Mouse (Mus musculus) embryonic facial prominence, embryonic 14.5 days (tissue): ENCODE measurements around the gene Tshz2. TPM values are rescaled to one million over a fixed set of nuclear protein-coding genes. Genes with fewer than 3 reads are reported as not detected.
A peak's percentile ranks its signal among the peaks of the same experiment; 100 is the strongest.

Experiments used
- ATAC-seq: fragments of 200-750 bp; cut with Nextera tagmentation; 2 replicates; pipeline ENCODE4 v1.8.0; 2017; ENCODE audit warnings: low read depth, moderate number of reproducible peaks, moderate TSS enrichment
- DNase-seq: peaks from one replicate; pipeline ENCODE4 v3.0.0-alpha.2; 2015; ENCODE audit warnings: low spot score
- H3K27ac ChIP-seq: fragments of 300-500 bp; sonication (generic); replicated peaks from 2 replicates; pipeline ENCODE4 v1.5.1; 2014; ENCODE audit warnings: low read depth, mild to moderate bottlenecking, low read length, moderate library complexity
- H3K27me3 ChIP-seq: fragments of 300-500 bp; sonication (generic); replicated peaks from 2 replicates; pipeline ENCODE4 v1.6.1; 2014; ENCODE audit warnings: low read length; ENCODE audit not compliant: control insufficient read depth, insufficient read depth
- H3K36me3 ChIP-seq: fragments of 300-500 bp; sonication (generic); 2 replicates; pipeline ENCODE4 v1.6.1; 2014; ENCODE audit warnings: low read length, mixed read lengths; ENCODE audit not compliant: control insufficient read depth, insufficient read depth
- H3K4me1 ChIP-seq: fragments of 300-500 bp; sonication (generic); 2 replicates; pipeline ENCODE4 v1.6.1; 2014; ENCODE audit warnings: antibody characterized with exemption, low read length; ENCODE audit not compliant: control insufficient read depth, insufficient read depth
- H3K4me2 ChIP-seq: fragments of 300-500 bp; sonication (generic); 2 replicates; pipeline ENCODE4 v1.6.1; 2014; ENCODE audit warnings: low read depth, mild to moderate bottlenecking, low read length, moderate library complexity, mixed read lengths
- H3K4me3 ChIP-seq: fragments of 300-500 bp; sonication (generic); 2 replicates; pipeline ENCODE4 v1.5.1; 2014; ENCODE audit warnings: low read depth, mild to moderate bottlenecking, low read length
- H3K9ac ChIP-seq: fragments of 300-500 bp; sonication (generic); 2 replicates; pipeline ENCODE4 v1.6.1; 2014; ENCODE audit warnings: low read depth, mild to moderate bottlenecking, low read length, moderate library complexity, mixed read lengths
- H3K9me3 ChIP-seq: fragments of 300-500 bp; sonication (generic); 2 replicates; pipeline ENCODE4 v1.6.1; 2016; ENCODE audit warnings: low read length; ENCODE audit not compliant: control insufficient read depth
- WGBS: fragments of 180-500 bp; shearing (Covaris S2); extraction: QIAGEN DNeasy Blood & Tissue Kit; methylation state at CpG from one replicate; pipeline ENCODE4 v1.1.7; 2014; 5-methylcytosine and 5-hydroxymethylcytosine counted together
- polyA plus RNA-seq: library from polyadenylated mRNA; unstranded; fragments of >200 nt; fragmentation: Nextera tagmentation; extraction: Ambion mirVana; gene quantifications from 2 replicates; pipeline ENCODE4 v1.2.1, GENCODE M21; 2014

Tshz2 gene
- polyA plus RNA-seq, 1 experiment from 2014 or later: 8.5 TPM

- 50% methylated on average over 5 of the region's 5 CpGs for WGBS
- no peaks in the 10 kb centered on the region for H3K36me3 ChIP-seq
These were observed 417.8 kb downstream of the Tshz2 start for GRCm38 (mm10) chr2:170050651-170051050.

DNA sequence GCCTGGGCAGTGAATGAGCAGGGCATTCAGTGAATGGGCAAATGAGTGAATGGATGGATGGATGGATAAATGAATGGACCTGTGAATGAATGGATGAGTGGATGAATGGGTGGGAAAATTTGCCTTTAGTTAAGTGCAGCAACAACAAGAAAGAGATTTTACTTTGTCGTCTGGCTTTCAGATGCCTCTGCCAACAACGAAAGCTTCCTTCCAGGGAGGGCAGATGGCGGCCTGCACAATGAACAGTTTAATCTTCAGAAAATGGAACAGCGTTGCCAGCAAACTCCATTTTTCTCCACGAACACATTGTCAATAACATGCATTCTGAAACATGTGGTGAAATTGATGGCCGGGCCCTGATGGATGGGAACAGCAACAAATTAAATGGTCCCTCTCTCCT, 418.6 kb downstream of the Tshz2 start:
- H3K36me3 ChIP-seq: no peaks in the 10 kb centered on the region
- ATAC-seq (no peak), DNase-seq (no peak)
- H3K4me1 ChIP-seq: no peaks in the 10 kb centered on the region
- no peak overlapping the region for H3K4me2 ChIP-seq
- H3K27me3 ChIP-seq: no peaks in the 10 kb centered on the region
- no peak overlapping the region for H3K27ac ChIP-seq
- no peak overlapping the region for H3K4me3 ChIP-seq
- 81% methylated on average over 6 of the region's 6 CpGs for WGBS
- H3K9me3 ChIP-seq: no peaks in the 10 kb centered on the region
- H3K9ac ChIP-seq: no peak overlapping the region

More at GRCm38 (mm10) chr2:170050651-170051050, 417.8 kb downstream of the Tshz2 start:
- no peak overlapping the region for H3K4me3 ChIP-seq
- no peak overlapping the region for H3K4me2 ChIP-seq
- no peak overlapping the region for H3K9ac ChIP-seq
- H3K9me3 ChIP-seq: no peaks in the 10 kb centered on the region
- H3K27ac ChIP-seq: no peak overlapping the region
- no peak for DNase-seq
- no peaks in the 10 kb centered on the region for H3K4me1 ChIP-seq
- no peak for ATAC-seq
- no peaks in the 10 kb centered on the region for H3K27me3 ChIP-seq

DNA sequence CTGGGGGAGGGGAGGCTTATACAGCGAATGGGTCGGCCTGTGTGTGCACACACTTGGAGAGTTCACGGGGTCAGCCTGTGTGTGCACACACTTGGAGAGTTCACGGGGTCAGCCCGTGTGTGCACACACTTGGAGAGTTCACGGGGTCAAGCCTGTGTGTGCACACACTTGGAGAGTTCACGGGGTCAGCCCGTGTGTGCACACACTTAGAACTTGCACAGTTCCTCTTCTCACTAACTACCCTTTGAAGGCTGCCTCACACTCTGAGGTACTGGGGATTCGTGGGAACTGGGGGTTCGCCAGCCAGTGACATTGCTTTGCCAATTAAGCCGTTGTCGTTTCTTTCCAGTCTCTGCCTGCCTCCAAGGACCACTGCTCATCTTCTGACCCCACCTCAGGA, 422.1 kb downstream of the Tshz2 start:
- Histone ChIP-seq H3K27me3 (no peaks in the 10 kb centered on the region), H3K4me2 (no peak overlapping the region), H3K9me3 (0 out of 2 replicates have a peak, but pooled peaks cover 1% of the 10 kb centered on the region), H3K4me3 (no peak overlapping the region), H3K36me3 (no peaks in the 10 kb centered on the region), H3K4me1 (no peaks in the 10 kb centered on the region), H3K9ac (no peak overlapping the region), H3K27ac (no peak overlapping the region)
- ATAC-seq (no peak), DNase-seq (no peak)
- WGBS: 76% methylated on average over 12 of the region's 12 CpGs

GRCm38 (mm10) chr2:170055413-170055812, 422.6 kb downstream of the Tshz2 start:
- DNase-seq (no peak), ATAC-seq (no peak)
- Histone ChIP-seq H3K36me3 (no peaks in the 10 kb centered on the region), H3K9me3 (0 out of 2 replicates have a peak, but pooled peaks cover 5% of the 10 kb centered on the region), H3K4me1 (no peaks in the 10 kb centered on the region), H3K4me3 (no peak overlapping the region), H3K9ac (no peak overlapping the region), H3K4me2 (no peak overlapping the region), H3K27me3 (no peaks in the 10 kb centered on the region), H3K27ac (no peak overlapping the region)
- whole genome bisulfite sequencing: 38% methylated on average over 9 of the region's 9 CpGs

GRCm38 (mm10) chr2:170058774-170059173, 426.0 kb downstream of the Tshz2 start:
- Histone ChIP-seq H3K36me3 (no peaks in the 10 kb centered on the region), H3K4me3 (no peak overlapping the region), H3K27ac (no peak overlapping the region), H3K9ac (no peak overlapping the region), H3K4me1 (no peaks in the 10 kb centered on the region), H3K4me2 (no peak overlapping the region), H3K27me3 (no peaks in the 10 kb centered on the region), H3K9me3 (0 out of 2 replicates have a peak, but pooled peaks cover 5% of the 10 kb centered on the region)
- 90% methylated on average over 14 of the region's 14 CpGs for WGBS
- ATAC-seq: no peak
- no peak for DNase-seq

DNA sequence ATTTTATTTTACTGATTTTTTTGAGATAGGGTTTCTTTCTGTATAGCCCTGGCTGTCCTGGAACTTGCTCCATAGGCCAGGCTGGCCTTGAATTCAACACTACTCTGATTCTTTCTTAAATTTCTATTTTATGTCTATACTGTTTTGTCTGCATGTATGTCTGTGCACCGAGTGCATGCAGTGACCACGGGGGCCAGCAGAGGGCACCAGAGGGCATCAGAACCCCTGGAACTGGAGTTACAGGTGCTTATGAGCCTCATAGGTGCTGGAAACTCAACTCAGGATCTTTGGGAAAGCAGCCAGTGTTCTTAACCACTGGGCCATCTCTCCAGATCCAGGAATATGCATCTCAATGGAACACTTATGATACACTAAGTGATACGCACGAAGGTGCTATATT, 427.3 kb downstream of the Tshz2 start:
- Histone ChIP-seq H3K9me3 (0 out of 2 replicates have a peak, but pooled peaks cover 5% of the 10 kb centered on the region), H3K27me3 (no peaks in the 10 kb centered on the region), H3K9ac (no peak overlapping the region), H3K4me2 (no peak overlapping the region), H3K4me1 (no peaks in the 10 kb centered on the region), H3K4me3 (no peak overlapping the region), H3K36me3 (no peaks in the 10 kb centered on the region), H3K27ac (no peak overlapping the region)
- DNase-seq (no peak), ATAC-seq (no peak)
- 65% methylated on average over 4 of the region's 4 CpGs for WGBS

GRCm38 (mm10) chr2:170062378-170062777, 429.6 kb downstream of the Tshz2 start:
- H3K27ac ChIP-seq: no peak overlapping the region
- 0 out of 2 replicates have a peak, but pooled peaks cover 5% of the 10 kb centered on the region for H3K9me3 ChIP-seq
- H3K36me3 ChIP-seq: no peaks in the 10 kb centered on the region
- no peak for ATAC-seq
- no peak overlapping the region for H3K4me3 ChIP-seq
- no peak for DNase-seq
- H3K27me3 ChIP-seq: no peaks in the 10 kb centered on the region
- H3K4me1 ChIP-seq: no peaks in the 10 kb centered on the region
- WGBS: 84% methylated on average over 3 of the region's 3 CpGs
- no peak overlapping the region for H3K4me2 ChIP-seq
- no peak overlapping the region for H3K9ac ChIP-seq

DNA sequence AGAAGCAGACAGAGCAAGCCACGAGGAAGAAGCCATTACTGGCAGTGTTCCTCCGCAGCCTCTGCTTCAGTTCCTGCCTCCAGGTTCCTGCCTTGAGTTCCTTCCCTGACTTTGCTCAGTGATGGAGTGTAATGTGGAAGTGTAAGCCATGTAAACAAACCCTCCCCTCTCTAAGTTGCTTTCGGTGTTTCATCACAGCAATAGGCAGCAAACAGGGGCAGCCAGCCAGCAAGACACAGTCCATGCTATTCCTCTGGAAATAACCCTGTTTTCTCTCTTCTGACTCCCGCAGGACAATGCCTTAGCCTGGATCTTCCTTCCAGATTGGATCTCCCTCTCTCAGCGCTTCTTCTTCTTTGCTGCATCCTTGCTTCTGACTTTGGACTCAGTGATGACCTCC, 437.2 kb downstream of the Tshz2 start:
- ATAC-seq (no peak), DNase-seq (no peak)
- Histone ChIP-seq H3K27me3 (no peaks in the 10 kb centered on the region), H3K27ac (no peak overlapping the region), H3K4me1 (peaks cover 11% of the 10 kb centered on the region), H3K9me3 (no peaks in the 10 kb centered on the region), H3K9ac (no peak overlapping the region), H3K4me2 (no peak overlapping the region), H3K4me3 (no peak overlapping the region), H3K36me3 (no peaks in the 10 kb centered on the region)
- WGBS: 84% methylated on average over 5 of the region's 5 CpGs

GRCm38 (mm10) chr2:170070641-170071241, 437.9 kb downstream of the Tshz2 start:
- H3K36me3 ChIP-seq: no peaks in the 10 kb centered on the region
- H3K4me2 ChIP-seq: peak overlapping the region; percentile 36
- DNase-seq (peak; percentile 81), ATAC-seq (peak; percentile 83)
- peaks cover 16% of the 10 kb centered on the region for H3K4me1 ChIP-seq
- no peaks in the 10 kb centered on the region for H3K9me3 ChIP-seq
- WGBS: 34% methylated on average over 15 of the region's 15 CpGs
- no peak overlapping the region for H3K27ac ChIP-seq
- H3K27me3 ChIP-seq: no peaks in the 10 kb centered on the region
- no peak overlapping the region for H3K4me3 ChIP-seq
- no peak overlapping the region for H3K9ac ChIP-seq
